Mouse (Mus musculus): ENCODE results near the gene Fes.

DNA sequence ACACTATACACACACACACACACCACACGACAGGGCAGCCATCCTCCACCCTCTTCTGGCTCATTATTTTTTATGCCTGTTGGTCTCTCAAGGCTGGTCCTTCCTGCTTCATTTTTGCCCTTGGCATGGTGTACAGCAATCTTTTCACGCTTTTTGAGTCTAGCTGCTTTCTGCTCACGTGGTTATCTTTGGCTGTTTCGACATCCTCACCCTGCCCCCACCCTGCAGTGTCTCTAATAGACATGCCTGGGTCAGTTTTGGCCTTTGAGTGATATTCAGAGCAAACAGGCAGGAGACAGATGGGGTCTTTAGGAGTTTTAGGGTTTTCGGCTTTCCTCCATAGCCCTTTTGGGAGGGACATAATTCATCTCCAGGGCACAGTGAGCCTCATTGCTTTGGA is 40.9 kb downstream of the Fes start:
- TF ChIP-seq EP300 (IDR thresholded peaks at IDR 0.05; ENCODE audit: low read depth in 1 of 2, low read length in 2 of 2) (no peak), CTCF (IDR thresholded peaks at IDR 0.05 in 2 of 3, conservative IDR thresholded peaks at IDR 0.05 in 1 of 3; ENCODE audit: control insufficient read depth in 1 of 3, insufficient read depth in 1 of 3, low read depth in 2 of 3, low read length in 3 of 3, poor library complexity in 1 of 3, severe bottlenecking in 1 of 3) (no peak)

All from MEL (cell line).